Mouse (Mus musculus) heart, postnatal 0 days (tissue): ENCODE data around the gene Plrg1.

Source experiments
- CTCF ChIP-seq: IDR thresholded peaks from 2 replicates; pipeline ENCODE4 v1.5.1; 2016; ENCODE audit warnings: antibody characterized with exemption, control low read depth, low read depth
- EP300 ChIP-seq: IDR thresholded peaks from 2 replicates; pipeline ENCODE4 v1.6.1; 2016; ENCODE audit warnings: antibody characterized with exemption, low read depth

- TF ChIP-seq EP300 (no peak), CTCF (no peak)
Measured at GRCm38 (mm10) chr3:83050661-83051060, 4.7 kb upstream of the Plrg1 start.
